Mouse (Mus musculus) CH12.LX (cell line): ENCODE results near the gene Lrrc74b. TPM values are rescaled to one million over a fixed set of nuclear protein-coding genes. Genes with fewer than 3 reads are reported as not detected.

ENCODE experiments used
- DNase-seq: peaks from one replicate; pipeline ENCODE4 v3.0.0-alpha.2; 2013; ENCODE audit errors: extremely low read depth
- H3K27ac ChIP-seq: 2 replicates; pipeline ENCODE4 v1.5.1; 2012; ENCODE audit warnings: low read depth, mild to moderate bottlenecking, control low read depth, moderate library complexity; ENCODE audit not compliant: insufficient read depth
- H3K27me3 ChIP-seq: replicated peaks from 2 replicates; pipeline ENCODE3; 2012; ENCODE audit warnings: inconsistent platforms
- H3K36me3 ChIP-seq, 2 experiments: replicated peaks in 1 of 2; 2 replicates each; pipeline versions ENCODE3 to v1.6.1; 2012; ENCODE audit warnings: inconsistent platforms in 1 of 2, low read length in 1 of 2, mild to moderate bottlenecking in 1 of 2, mixed read lengths in 1 of 2, moderate library complexity in 1 of 2; ENCODE audit not compliant: control insufficient read depth in 1 of 2, insufficient read depth in 1 of 2
- H3K4me1 ChIP-seq, 2 experiments: 2 replicates each; pipeline ENCODE4 v1.6.1; 2012; ENCODE audit warnings: inconsistent platforms in 1 of 2, moderate library complexity in 1 of 2; ENCODE audit not compliant: insufficient read depth in 2 of 2, control insufficient read depth in 1 of 2
- H3K4me2 ChIP-seq: 2 replicates; pipeline ENCODE4 v1.6.1; 2012; ENCODE audit warnings: low read depth, mild to moderate bottlenecking, control low read depth; ENCODE audit not compliant: poor library complexity, insufficient read depth, severe bottlenecking
- H3K4me3 ChIP-seq, 3 experiments: fragments of 150-350 bp in 1 of 3; sonication (generic) in 1 of 3; replicated peaks in 1 of 3; 2 replicates each; pipeline versions ENCODE3 to v1.5.1; 2011 to 2012; ENCODE audit warnings: low read depth in 2 of 3, low read length in 2 of 3, mild to moderate bottlenecking in 2 of 3, moderate library complexity in 2 of 3, control low read depth in 1 of 3, improper control_type of control experiment in 1 of 3, inconsistent platforms in 1 of 3, mixed read lengths in 1 of 3; ENCODE audit not compliant: poor library complexity in 1 of 3
- H3K79me2 ChIP-seq: replicated peaks from 2 replicates; pipeline ENCODE4 v1.6.1; 2012; ENCODE audit warnings: mild to moderate bottlenecking, moderate library complexity; ENCODE audit not compliant: control insufficient read depth, poor library complexity, insufficient read depth, severe bottlenecking; ENCODE audit errors: extremely low read depth
- H3K9ac ChIP-seq: 2 replicates; pipeline ENCODE4 v1.6.1; 2012; ENCODE audit warnings: low read depth, mild to moderate bottlenecking, control low read depth, moderate library complexity; ENCODE audit not compliant: insufficient read depth
- H3K9me3 ChIP-seq: replicated peaks from 2 replicates; pipeline ENCODE3; 2012; ENCODE audit warnings: low read length, inconsistent platforms, mixed read lengths
- BHLHE40 ChIP-seq: IDR thresholded peaks from 2 replicates; pipeline ENCODE4 v1.6.1; 2011; ENCODE audit warnings: mild to moderate bottlenecking, low read depth, low read length, improper control_type of control experiment
- CHD1 ChIP-seq: IDR thresholded peaks from 2 replicates; pipeline ENCODE4 v1.6.1; 2012; ENCODE audit warnings: low read depth, low read length, improper control_type of control experiment, inconsistent platforms
- CHD2 ChIP-seq: IDR thresholded peaks from 2 replicates; pipeline ENCODE4 v1.6.1; 2011; ENCODE audit warnings: low read length, improper control_type of control experiment
- CTCF ChIP-seq, 2 experiments: IDR thresholded peaks in 1 of 2; conservative IDR thresholded peaks in 1 of 2; 2 replicates each; pipeline ENCODE4 v1.5.1; 2011 to 2012; ENCODE audit warnings: low read depth in 2 of 2, low read length in 2 of 2, improper control_type of control experiment in 1 of 2, inconsistent platforms in 1 of 2, mild to moderate bottlenecking in 1 of 2, moderate library complexity in 1 of 2
- E2F4 ChIP-seq: IDR thresholded peaks from 2 replicates; pipeline ENCODE4 v1.6.1; 2011; ENCODE audit warnings: low read depth, low read length, improper control_type of control experiment; ENCODE audit not compliant: insufficient replicate concordance
- ELF1 ChIP-seq: IDR thresholded peaks from 2 replicates; pipeline ENCODE4 v1.6.1; 2014; ENCODE audit warnings: low read depth, mild to moderate bottlenecking, inconsistent platforms, low read length, improper control_type of control experiment
- ETS1 ChIP-seq: conservative IDR thresholded peaks from 2 replicates; pipeline ENCODE4 v1.6.1; 2012; ENCODE audit warnings: low read depth, mild to moderate bottlenecking, inconsistent platforms, low read length, improper control_type of control experiment, moderate library complexity
- GABPA ChIP-seq: IDR thresholded peaks from 2 replicates; pipeline ENCODE4 v1.6.1; 2012; ENCODE audit warnings: low read depth, low read length, improper control_type of control experiment, inconsistent platforms; ENCODE audit not compliant: insufficient replicate concordance
- KAT2A ChIP-seq: IDR thresholded peaks from 2 replicates; pipeline ENCODE4 v1.6.1; 2012; ENCODE audit warnings: low read length, improper control_type of control experiment, inconsistent platforms; ENCODE audit not compliant: insufficient replicate concordance
- MAZ ChIP-seq: IDR thresholded peaks from 2 replicates; pipeline ENCODE4 v1.6.1; 2012; ENCODE audit warnings: low read depth, mild to moderate bottlenecking, inconsistent platforms, low read length, improper control_type of control experiment, moderate library complexity
- MEF2A ChIP-seq: IDR thresholded peaks from 2 replicates; pipeline ENCODE4 v1.6.1; 2014; ENCODE audit warnings: low read depth, mild to moderate bottlenecking, inconsistent platforms, low read length, improper control_type of control experiment, borderline replicate concordance
- NRF1 ChIP-seq: IDR thresholded peaks from 2 replicates; pipeline ENCODE4 v1.6.1; 2014; ENCODE audit warnings: low read depth, mild to moderate bottlenecking, inconsistent platforms, low read length, improper control_type of control experiment, moderate library complexity
- RAD21 ChIP-seq: IDR thresholded peaks from 2 replicates; pipeline ENCODE4 v1.6.1; 2011; ENCODE audit warnings: low read depth, mild to moderate bottlenecking, low read length, improper control_type of control experiment, moderate library complexity
- RCOR1 ChIP-seq: conservative IDR thresholded peaks from 2 replicates; pipeline ENCODE4 v1.6.1; 2012; ENCODE audit warnings: low read depth, mild to moderate bottlenecking, inconsistent platforms, low read length, improper control_type of control experiment
- SMC3 ChIP-seq: IDR thresholded peaks from 2 replicates; pipeline ENCODE4 v1.6.1; 2011; ENCODE audit warnings: low read depth, low read length, improper control_type of control experiment
- TCF12 ChIP-seq: IDR thresholded peaks from 2 replicates; pipeline ENCODE4 v1.6.1; 2014; ENCODE audit warnings: low read depth, mild to moderate bottlenecking, inconsistent platforms, low read length, improper control_type of control experiment
- ZMIZ1 ChIP-seq: IDR thresholded peaks from 2 replicates; pipeline ENCODE4 v1.6.1; 2012; ENCODE audit warnings: low read depth, mild to moderate bottlenecking, inconsistent platforms, low read length, improper control_type of control experiment
- dilution Hi-C: fragments of 300-500 bp; cut with MboI; formaldehyde crosslinking; loops from 2 replicates; pipeline ENCODE4 v1.14.3; 2020; ENCODE audit warnings: low sequenced_read_pairs; ENCODE audit not compliant: extremely low pct_unique_long_range_greater_than_20kb, extremely low pct_ligation_motif_present
- in situ Hi-C: fragments of 300-500 bp; cut with MboI; formaldehyde crosslinking; loops from 3 replicates; pipeline ENCODE4 v1.14.3; 2019; ENCODE audit warnings: low sequenced_read_pairs, low pct_ligation_motif_present, low pct_unique_long_range_greater_than_20kb, mixed read lengths
- polyA plus RNA-seq: library from polyadenylated mRNA; unstranded; fragments of >175 nt; gene quantifications from 2 replicates; pipeline ENCODE4 v1.2.1, GENCODE M21; 2012; ENCODE audit warnings: low read depth; ENCODE audit not compliant: insufficient read length
- total RNA-seq, 2 experiments: library from RNA; depleted of rRNA; stranded (reverse); fragments of 300-350 nt in 1 of 2; fragments of >200 nt in 1 of 2; gene quantifications; 2 replicates each; pipeline ENCODE4 v1.2.3; 2012 to 2014

The Lrrc74b gene
- total and polyA plus RNA-seq, 3 experiments, result 0.17 TPM; not detected in 2

DNA sequence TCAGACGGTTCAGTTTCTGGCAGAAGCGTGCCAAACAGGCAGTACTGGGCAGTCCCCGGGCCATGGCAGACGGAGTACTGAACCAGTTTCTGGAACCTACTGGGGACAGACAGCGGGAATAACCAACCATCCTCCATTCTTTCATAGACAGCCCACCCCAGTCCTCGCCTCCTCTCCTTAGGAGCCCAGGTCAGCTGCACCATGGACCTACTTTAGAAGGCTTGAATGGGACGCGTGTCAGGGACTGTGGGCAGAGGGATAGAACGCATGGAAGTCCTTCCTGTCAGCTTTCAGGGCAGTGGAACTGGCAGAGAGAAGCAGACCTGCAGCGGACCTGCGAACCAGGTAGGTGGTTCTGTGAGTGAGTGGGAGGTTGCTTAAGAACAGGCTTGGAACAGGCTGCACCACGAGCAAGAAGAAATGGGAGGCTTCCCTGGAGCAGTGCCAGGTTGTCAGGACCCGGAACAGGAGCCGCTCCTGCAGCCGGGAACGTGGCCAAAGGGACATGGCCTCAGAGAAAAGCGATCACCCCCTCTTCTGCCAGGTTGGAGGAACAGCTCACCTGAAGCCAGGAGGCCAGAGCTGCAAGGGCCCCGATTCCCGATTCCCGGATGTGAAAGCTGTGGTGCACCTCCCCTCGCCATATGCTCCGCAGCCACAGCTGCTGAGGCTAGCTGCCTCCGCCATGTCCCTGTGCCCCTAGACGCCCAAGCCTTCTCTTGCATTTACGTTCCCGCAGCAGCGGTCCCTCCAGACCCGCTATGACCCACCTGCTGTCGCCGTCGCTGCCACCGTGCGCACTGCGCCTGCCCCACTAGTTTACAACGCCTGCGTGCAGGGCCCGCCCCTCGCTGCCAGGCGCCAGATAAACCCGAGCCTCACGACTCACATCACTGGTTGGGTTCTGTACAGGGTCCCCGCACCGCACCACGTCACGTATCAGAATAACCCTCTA, 15.1 kb upstream of the Lrrc74b start:
- peak overlapping the region in 2 of 3 experiments; percentile 32 to 51 for H3K4me3 ChIP-seq
- in situ Hi-C loops, result no loop called here

DNA sequence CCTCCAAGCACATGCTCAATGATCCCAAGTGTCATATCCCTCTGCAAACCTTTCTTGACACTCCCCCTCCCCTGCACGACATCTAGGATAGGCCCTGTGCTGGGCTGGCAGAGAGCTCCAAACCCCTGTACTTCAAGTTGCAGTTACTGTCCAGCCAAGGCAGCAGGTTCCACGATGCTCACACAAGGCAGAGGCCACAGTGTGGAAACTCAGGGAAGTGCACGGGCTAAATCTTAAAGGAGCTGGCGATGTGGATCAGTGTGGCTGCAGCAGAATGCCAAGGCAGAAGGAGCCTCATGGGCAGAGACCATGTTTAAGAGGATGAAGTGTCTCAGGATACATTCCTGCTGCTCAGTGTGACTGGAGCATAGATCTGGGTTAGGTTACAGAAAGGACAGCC, 5.1 kb upstream of the Lrrc74b start:
- Histone ChIP-seq H3K27ac (no peak overlapping the region), H3K27me3 (peaks cover 96% of the 10 kb centered on the region), H3K79me2 (no peaks in the 10 kb centered on the region), H3K9me3 (no peaks in the 10 kb centered on the region), H3K36me3 (no peaks in the 10 kb centered on the region), H3K9ac (no peak overlapping the region), H3K4me3 (no peak overlapping the region), H3K4me2 (no peak overlapping the region), H3K4me1 (no peaks in the 10 kb centered on the region)
- DNase-seq, result no peak
- in situ Hi-C loops, result no loop called here
- TF ChIP-seq NRF1 (no peak), ETS1 (no peak), SMC3 (peak; percentile 32), CTCF (conservative IDR thresholded peaks at IDR 0.05 in 1 of 2, IDR thresholded peaks at IDR 0.05 in 1 of 2; ENCODE audit: low read depth in 2 of 2, low read length in 2 of 2) (peak in 1 of 2 experiments; percentile 36; a peak in 1 of 4 replicates)
- dilution Hi-C loops, result no loop called here

More for the DNA sequence above, 15.1 kb upstream of the Lrrc74b start:
- peaks cover 82% of the 10 kb centered on the region for H3K27me3 ChIP-seq
- peak overlapping the region; percentile 17; the same call in 1 of the 2 replicates for H3K4me2 ChIP-seq
- DNase-seq, result no peak
- TF ChIP-seq TCF12, result 0 out of 2 replicates have a peak, but pooled peaks have one; percentile 33
- TF ChIP-seq NRF1, result peak; percentile 77
- no peak for TF ChIP-seq CHD1
- TF ChIP-seq CTCF (conservative IDR thresholded peaks at IDR 0.05 in 1 of 2, IDR thresholded peaks at IDR 0.05 in 1 of 2; ENCODE audit: low read depth in 2 of 2, low read length in 2 of 2), result no peak
- TF ChIP-seq RCOR1, result no peak
- no peak for TF ChIP-seq ZMIZ1
- TF ChIP-seq GABPA, result no peak
- no peaks in the 10 kb centered on the region for H3K36me3 ChIP-seq
- H3K9me3 ChIP-seq, result no peaks in the 10 kb centered on the region
- peaks cover 0 to 3% of the 10 kb centered on the region in 2 experiments; a peak in 1 of 4 replicates for H3K4me1 ChIP-seq
- H3K9ac ChIP-seq, result no peak overlapping the region
- H3K79me2 ChIP-seq, result no peaks in the 10 kb centered on the region
- dilution Hi-C loops, result no loop called here
- H3K27ac ChIP-seq, result no peak overlapping the region

DNA sequence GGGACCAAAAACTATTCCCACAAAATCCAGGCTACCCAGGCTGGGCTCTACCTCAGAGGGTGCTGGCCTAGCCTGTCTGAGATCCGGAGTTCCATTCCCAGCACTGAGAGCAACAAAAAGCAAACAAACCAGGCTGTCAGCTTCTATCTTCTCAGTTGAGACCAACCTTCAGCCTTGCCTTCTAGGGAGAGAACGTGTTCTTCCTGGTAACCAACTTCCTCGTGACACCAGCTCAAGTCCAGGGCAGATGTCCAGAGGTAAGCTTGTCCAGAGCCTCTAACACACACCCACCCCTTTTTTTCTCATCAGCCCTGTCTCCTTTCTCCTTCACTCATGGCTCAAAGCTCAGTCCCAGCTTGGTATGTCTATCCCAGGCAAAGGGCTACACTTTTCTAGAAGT, 3.7 kb upstream of the Lrrc74b start:
- no peak for DNase-seq
- no peaks in the 10 kb centered on the region; a peak in 1 of 4 replicates for H3K4me1 ChIP-seq
- no peaks in the 10 kb centered on the region for H3K9me3 ChIP-seq
- no peak overlapping the region for H3K4me3 ChIP-seq
- dilution Hi-C loops (no loop called here), in situ Hi-C loops (no loop called here)
- TF ChIP-seq GABPA, result no peak
- no peak for TF ChIP-seq RCOR1
- no peak for TF ChIP-seq BHLHE40
- TF ChIP-seq MAZ, result no peak
- TF ChIP-seq MEF2A, result no peak
- no peak for TF ChIP-seq CHD2
- TF ChIP-seq RAD21, result no peak
- no peak for TF ChIP-seq ELF1
- TF ChIP-seq E2F4, result no peak
- no peak for TF ChIP-seq KAT2A
- TF ChIP-seq NRF1, result no peak
- no peak overlapping the region for H3K9ac ChIP-seq
- H3K4me2 ChIP-seq, result no peak overlapping the region
- peaks cover 91% of the 10 kb centered on the region for H3K27me3 ChIP-seq
- H3K36me3 ChIP-seq, result no peaks in the 10 kb centered on the region
- no peaks in the 10 kb centered on the region for H3K79me2 ChIP-seq
- no peak overlapping the region for H3K27ac ChIP-seq
